Mouse (Mus musculus) liver, embryonic 15.5 days (tissue): Measurements from ENCODE around the gene Gstt4. TPM values are rescaled to one million over a fixed set of nuclear protein-coding genes. Genes with fewer than 3 reads are reported as not detected.

Experiments
- ATAC-seq: fragments of 200-750 bp; cut with Nextera tagmentation; 2 replicates; pipeline ENCODE4 v1.8.0; 2017; ENCODE audit warnings: moderate number of reproducible peaks, mild to moderate bottlenecking, moderate library complexity; ENCODE audit not compliant: insufficient read depth
- H3K27ac ChIP-seq: fragments of 300-500 bp; sonication (generic); replicated peaks from 2 replicates; pipeline ENCODE4 v1.5.1; 2015; ENCODE audit warnings: mild to moderate bottlenecking, inconsistent platforms
- H3K27me3 ChIP-seq: fragments of 300-500 bp; sonication (generic); 2 replicates; pipeline ENCODE4 v1.6.1; 2015; ENCODE audit warnings: mild to moderate bottlenecking, inconsistent platforms
- H3K36me3 ChIP-seq: fragments of 300-500 bp; sonication (generic); replicated peaks from 2 replicates; pipeline ENCODE4 v1.6.1; 2015; ENCODE audit warnings: moderate library complexity, mild to moderate bottlenecking, inconsistent platforms
- H3K4me1 ChIP-seq: fragments of 300-500 bp; sonication (generic); replicated peaks from 2 replicates; pipeline ENCODE4 v1.6.1; 2015; ENCODE audit warnings: inconsistent platforms
- H3K4me2 ChIP-seq: fragments of 300-500 bp; sonication (generic); 2 replicates; pipeline ENCODE4 v1.6.1; 2015; ENCODE audit warnings: moderate library complexity, mild to moderate bottlenecking, inconsistent platforms
- H3K4me3 ChIP-seq: fragments of 300-500 bp; sonication (generic); replicated peaks from 2 replicates; pipeline ENCODE4 v1.5.1; 2015; ENCODE audit warnings: mild to moderate bottlenecking, inconsistent platforms
- H3K9ac ChIP-seq: fragments of 300-500 bp; sonication (generic); 2 replicates; pipeline ENCODE4 v1.6.1; 2015; ENCODE audit warnings: moderate library complexity, mild to moderate bottlenecking, inconsistent platforms
- H3K9me3 ChIP-seq: fragments of 300-500 bp; sonication (generic); replicated peaks from 2 replicates; pipeline ENCODE4 v1.6.1; 2016; ENCODE audit warnings: inconsistent platforms
- WGBS: fragments of 180-500 bp; shearing (Covaris S2); methylation state at CpG from one replicate; pipeline ENCODE4 v1.1.7; 2015; ENCODE audit warnings: mixed read lengths; ENCODE audit not compliant: insufficient replicate concordance; 5-methylcytosine and 5-hydroxymethylcytosine counted together
- polyA plus RNA-seq: library from polyadenylated mRNA; unstranded; fragments of >200 nt; fragmentation: Nextera tagmentation; extraction: Ambion mirVana; gene quantifications from 2 replicates; pipeline ENCODE4 v1.2.1, GENCODE M21; 2015

Gstt4 gene
- polyA plus RNA-seq, 1 experiment from 2014 or later = not detected

DNA sequence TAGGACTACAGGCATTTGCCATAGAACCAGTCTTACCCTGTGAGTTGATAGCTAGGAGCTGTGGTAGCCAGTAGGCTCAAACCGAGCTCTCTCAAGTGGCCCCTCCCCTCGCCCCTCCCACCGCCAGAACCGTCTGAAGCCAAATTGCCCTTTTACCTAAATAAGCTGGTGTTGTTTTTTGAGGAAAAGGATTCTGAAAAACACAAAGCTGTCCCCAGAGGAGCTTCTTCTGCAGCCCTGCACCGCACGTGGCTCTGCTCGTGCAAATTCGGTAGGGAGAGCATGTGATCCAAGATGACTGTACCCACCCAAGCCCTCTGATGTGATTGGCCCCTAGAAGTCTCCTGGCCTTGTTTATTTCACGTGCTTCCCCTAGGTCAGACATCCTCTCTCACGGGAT, 13.0 kb upstream of the Gstt4 start:
- H3K27me3 ChIP-seq = peaks cover 31% of the 10 kb centered on the region

GRCm38 (mm10) chr10:75834721-75835120, 12.4 kb upstream of the Gstt4 start:
- no peaks in the 10 kb centered on the region for H3K36me3 ChIP-seq
- peaks cover 60% of the 10 kb centered on the region for H3K4me1 ChIP-seq
- peak overlapping the region; percentile 81 for H3K27ac ChIP-seq
- H3K9me3 ChIP-seq = no peaks in the 10 kb centered on the region
- H3K27me3 ChIP-seq = peaks cover 25% of the 10 kb centered on the region
- peak overlapping the region; percentile 69 for H3K4me3 ChIP-seq
- peak overlapping the region; percentile 46 for H3K9ac ChIP-seq
- peak overlapping the region; percentile 91 for H3K4me2 ChIP-seq
- WGBS = 6% methylated on average over 9 of the region's 9 CpGs
- no peak for ATAC-seq

More for the DNA sequence above, 13.0 kb upstream of the Gstt4 start:
- Histone ChIP-seq H3K36me3 (no peaks in the 10 kb centered on the region), H3K27ac (peak overlapping the region; percentile 81), H3K4me1 (peaks cover 60% of the 10 kb centered on the region), H3K9me3 (no peaks in the 10 kb centered on the region), H3K4me3 (peak overlapping the region; percentile 69), H3K4me2 (peak overlapping the region; percentile 91), H3K9ac (peak overlapping the region; percentile 22; the same call in 1 of the 2 replicates)
- under 1% methylated on average over 10 of the region's 10 CpGs for WGBS
- peak; percentile 53 for ATAC-seq

DNA sequence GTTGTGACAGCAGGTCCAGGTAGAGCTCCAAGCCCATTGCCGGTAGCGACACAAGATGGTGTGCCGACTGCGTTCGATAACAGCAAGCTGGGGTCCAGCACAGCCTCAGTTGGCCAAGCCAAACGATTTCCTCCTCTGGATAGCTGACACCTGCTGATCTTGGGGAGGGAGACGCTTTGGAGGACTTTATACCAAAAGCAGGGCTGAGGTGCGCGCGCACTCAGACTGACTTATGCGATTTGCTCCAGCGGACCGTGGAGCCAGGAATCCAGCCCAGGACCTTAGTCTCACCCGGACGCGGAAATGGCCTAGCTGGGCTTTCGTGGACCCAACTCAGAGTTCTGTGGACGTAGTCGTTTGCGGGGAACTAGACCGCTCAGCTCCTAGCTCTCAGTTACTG, 11.9 kb upstream of the Gstt4 start:
- no peak for ATAC-seq
- Histone ChIP-seq H3K27ac (peak overlapping the region; percentile 81), H3K4me2 (peak overlapping the region; percentile 91), H3K4me3 (peak overlapping the region; percentile 69), H3K9me3 (no peaks in the 10 kb centered on the region), H3K27me3 (peaks cover 21% of the 10 kb centered on the region), H3K36me3 (no peaks in the 10 kb centered on the region), H3K4me1 (peaks cover 60% of the 10 kb centered on the region), H3K9ac (peak overlapping the region; percentile 46)
- WGBS = under 1% methylated on average over 21 of the region's 21 CpGs

GRCm38 (mm10) chr10:75833456-75834080, 11.2 kb upstream of the Gstt4 start:
- Histone ChIP-seq H3K4me1 (peaks cover 62% of the 10 kb centered on the region), H3K4me2 (peak overlapping the region; percentile 91), H3K4me3 (peak overlapping the region; percentile 69), H3K9me3 (no peaks in the 10 kb centered on the region), H3K27me3 (peaks cover 21% of the 10 kb centered on the region), H3K27ac (peak overlapping the region; percentile 81), H3K36me3 (no peaks in the 10 kb centered on the region), H3K9ac (peak overlapping the region; percentile 46)
- ATAC-seq = no peak
- WGBS = 10% methylated on average over 21 of the region's 21 CpGs

- H3K9ac ChIP-seq = no peak overlapping the region
- peaks cover 21% of the 10 kb centered on the region for H3K27me3 ChIP-seq
- peaks cover 52% of the 10 kb centered on the region for H3K4me1 ChIP-seq
- no peaks in the 10 kb centered on the region for H3K36me3 ChIP-seq
- no peak overlapping the region for H3K4me3 ChIP-seq
- ATAC-seq = no peak
- H3K4me2 ChIP-seq = peak overlapping the region; percentile 91
- no peaks in the 10 kb centered on the region for H3K9me3 ChIP-seq
- 0 out of 2 replicates have a peak overlapping the region, but pooled peaks have one; percentile 81 for H3K27ac ChIP-seq
- WGBS = 48% methylated on average over 13 of the region's 13 CpGs
Measured at GRCm38 (mm10) chr10:75832272-75832895, 10.0 kb upstream of the Gstt4 start.

- 59% methylated on average over 2 of the region's 2 CpGs for WGBS
Measured at GRCm38 (mm10) chr10:75830275-75830670, 7.9 kb upstream of the Gstt4 start.

DNA sequence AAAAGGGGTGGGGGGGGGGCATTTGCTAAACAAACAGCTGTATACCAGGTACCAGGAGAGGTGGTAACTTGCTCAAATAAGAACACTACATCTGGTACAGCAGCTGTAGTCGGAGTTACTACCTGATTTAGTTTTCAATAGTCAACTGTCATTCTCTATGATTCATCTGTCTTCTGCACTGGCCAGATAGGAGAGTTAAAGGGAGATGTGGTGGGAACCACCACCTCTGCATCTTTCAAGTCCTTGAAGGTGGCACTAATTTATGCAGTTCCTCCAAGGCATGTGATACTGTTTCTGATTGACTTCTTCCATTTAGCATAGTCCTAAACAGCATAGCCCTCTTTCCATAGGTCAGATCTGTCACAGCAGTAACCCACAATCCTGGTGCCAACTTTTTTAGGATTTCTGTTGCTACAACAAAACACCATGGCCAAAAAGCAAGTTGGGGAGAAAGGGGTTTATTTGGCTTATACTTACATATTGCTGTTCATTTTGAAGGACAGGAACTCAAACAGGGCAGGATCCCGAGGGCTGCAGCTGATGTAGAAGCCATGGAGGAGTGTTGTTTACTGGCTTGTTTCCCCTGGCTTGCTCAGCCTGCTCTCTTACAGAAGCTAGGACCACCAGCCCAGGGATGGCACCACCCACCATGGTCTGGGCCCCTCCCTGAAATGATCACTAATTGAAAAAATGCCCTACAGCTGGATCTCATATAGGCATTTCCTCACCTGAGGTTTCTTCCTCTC, 7.4 kb upstream of the Gstt4 start:
- 46% methylated on average over 2 of the region's 2 CpGs for WGBS
- Histone ChIP-seq H3K4me3 (no peak overlapping the region), H3K9me3 (no peaks in the 10 kb centered on the region), H3K9ac (no peak overlapping the region), H3K4me1 (peaks cover 26% of the 10 kb centered on the region), H3K36me3 (no peaks in the 10 kb centered on the region), H3K27ac (no peak overlapping the region), H3K27me3 (peaks cover 27% of the 10 kb centered on the region), H3K4me2 (no peak overlapping the region)
- ATAC-seq = no peak

More at GRCm38 (mm10) chr10:75830275-75830670, 7.9 kb upstream of the Gstt4 start:
- no peaks in the 10 kb centered on the region for H3K36me3 ChIP-seq
- H3K4me3 ChIP-seq = no peak overlapping the region
- no peak overlapping the region for H3K4me2 ChIP-seq
- no peak for ATAC-seq
- no peak overlapping the region for H3K27ac ChIP-seq
- no peak overlapping the region for H3K9ac ChIP-seq
- peaks cover 32% of the 10 kb centered on the region for H3K4me1 ChIP-seq
- peaks cover 27% of the 10 kb centered on the region for H3K27me3 ChIP-seq
- H3K9me3 ChIP-seq = no peaks in the 10 kb centered on the region

- Histone ChIP-seq H3K36me3 (no peaks in the 10 kb centered on the region), H3K9ac (no peak overlapping the region), H3K4me1 (peaks cover 14% of the 10 kb centered on the region), H3K27ac (no peak overlapping the region), H3K4me3 (no peak overlapping the region), H3K4me2 (no peak overlapping the region), H3K9me3 (no peaks in the 10 kb centered on the region), H3K27me3 (peaks cover 16% of the 10 kb centered on the region)
- ATAC-seq = no peak
Measured at GRCm38 (mm10) chr10:75828500-75828931, 6.2 kb upstream of the Gstt4 start.

- H3K9me3 ChIP-seq = no peaks in the 10 kb centered on the region
- peaks cover 9% of the 10 kb centered on the region; the same call in 1 of the 2 replicates for H3K27me3 ChIP-seq
- no peak overlapping the region for H3K9ac ChIP-seq
- H3K27ac ChIP-seq = no peak overlapping the region
- peaks cover 10% of the 10 kb centered on the region for H3K4me1 ChIP-seq
- H3K4me3 ChIP-seq = no peak overlapping the region
- ATAC-seq = no peak
- H3K4me2 ChIP-seq = no peak overlapping the region
- 67% methylated on average over 4 of the region's 4 CpGs for WGBS
- H3K36me3 ChIP-seq = no peaks in the 10 kb centered on the region
Measured at GRCm38 (mm10) chr10:75827668-75828360, 5.5 kb upstream of the Gstt4 start.

DNA sequence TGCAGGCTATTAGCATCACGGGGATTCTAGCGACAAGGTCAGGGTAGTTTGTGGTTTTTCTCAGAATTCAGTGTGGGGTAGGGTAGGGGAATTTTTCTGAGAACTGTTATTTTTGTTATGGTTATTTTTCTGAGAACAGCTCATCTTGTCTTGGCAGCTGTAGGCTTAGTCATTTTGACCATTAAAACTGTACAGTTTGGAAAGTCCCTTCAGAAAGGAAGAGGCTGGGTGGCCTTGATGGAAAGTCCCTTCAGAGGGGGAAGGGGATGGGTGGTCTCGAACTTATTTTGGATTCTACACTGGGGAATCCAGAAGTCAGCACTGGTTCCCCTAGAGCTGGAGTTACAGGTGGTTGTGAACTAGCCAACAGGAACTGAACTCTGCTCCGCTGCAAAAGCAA, 2.2 kb upstream of the Gstt4 start:
- 51% methylated on average over 4 of the region's 4 CpGs for WGBS
- H3K4me2 ChIP-seq = no peak overlapping the region
- ATAC-seq = no peak
- peaks cover 5% of the 10 kb centered on the region; the same call in 1 of the 2 replicates for H3K4me1 ChIP-seq
- H3K9ac ChIP-seq = no peak overlapping the region
- H3K27ac ChIP-seq = no peak overlapping the region
- H3K27me3 ChIP-seq = peaks cover 8% of the 10 kb centered on the region
- no peaks in the 10 kb centered on the region for H3K9me3 ChIP-seq
- no peak overlapping the region for H3K4me3 ChIP-seq
- H3K36me3 ChIP-seq = no peaks in the 10 kb centered on the region

GRCm38 (mm10) chr10:75823782-75824181, 1.4 kb upstream of the Gstt4 start:
- H3K36me3 ChIP-seq = no peaks in the 10 kb centered on the region
- H3K9ac ChIP-seq = no peak overlapping the region
- no peaks in the 10 kb centered on the region for H3K9me3 ChIP-seq
- H3K27ac ChIP-seq = no peak overlapping the region
- no peak overlapping the region for H3K4me3 ChIP-seq
- H3K4me1 ChIP-seq = peaks cover 5% of the 10 kb centered on the region; the same call in 1 of the 2 replicates
- WGBS = 48% methylated on average over 1 of the region's 1 CpGs
- no peak overlapping the region for H3K4me2 ChIP-seq
- H3K27me3 ChIP-seq = peaks cover 8% of the 10 kb centered on the region
- no peak for ATAC-seq
